Mouse (Mus musculus): ENCODE measurements around the gene Ntrk3. TPM values are rescaled to one million over a fixed set of nuclear protein-coding genes. Genes with fewer than 3 reads are reported as not detected.

Gene Ntrk3
- polyA plus RNA-seq, 1 experiment from 2014 or later, result 0.16 TPM

DNA sequence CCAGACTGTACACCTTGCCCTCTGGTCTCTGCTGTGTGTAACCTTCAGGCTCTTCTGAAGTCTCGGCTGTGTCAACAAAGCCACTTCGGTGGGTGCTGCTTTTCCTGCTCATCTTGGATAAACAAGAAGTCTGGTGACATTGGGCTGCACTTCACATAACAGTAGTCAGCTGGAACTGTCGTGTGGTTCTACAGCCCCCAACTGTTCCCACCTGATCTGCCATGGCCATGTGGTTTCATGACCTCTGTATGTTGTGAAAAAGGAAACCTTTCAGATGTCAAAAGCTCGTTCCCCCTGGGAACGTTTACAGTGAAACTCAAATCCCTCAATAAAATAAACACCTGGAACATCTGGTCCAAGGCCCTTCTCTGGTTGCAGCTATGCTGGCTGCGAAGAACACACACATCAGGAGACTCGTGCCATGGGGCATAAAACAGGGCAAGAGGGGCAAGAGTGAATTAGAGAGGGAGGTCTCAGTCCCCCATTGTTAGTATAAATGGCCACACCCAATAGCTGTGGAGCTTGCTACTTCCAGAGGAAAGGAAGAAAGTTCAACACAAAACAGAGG lies 222.7 kb downstream of the Ntrk3 start:
- no peaks in the 10 kb centered on the region for H3K9me3 ChIP-seq (replicated peaks)
- WGBS, result 61% methylated on average over 7 of the region's 7 CpGs
- H3K27me3 ChIP-seq (ENCODE audit: low read depth, poor library complexity, severe bottlenecking), result no peaks in the 10 kb centered on the region
- no peak overlapping the region for H3K27ac ChIP-seq
- no peak overlapping the region for H3K4me3 ChIP-seq
- no peaks in the 10 kb centered on the region for H3K36me3 ChIP-seq
- H3K4me1 ChIP-seq, result no peaks in the 10 kb centered on the region
- DNase-seq (ENCODE audit: low spot score), result no peak

- Histone ChIP-seq H3K27me3 (ENCODE audit: low read depth, poor library complexity, severe bottlenecking) (no peaks in the 10 kb centered on the region), H3K4me3 (no peak overlapping the region), H3K36me3 (no peaks in the 10 kb centered on the region), H3K4me1 (no peaks in the 10 kb centered on the region), H3K9me3 (replicated peaks) (no peaks in the 10 kb centered on the region), H3K27ac (no peak overlapping the region)
- WGBS, result 80% methylated on average over 2 of the region's 2 CpGs
- DNase-seq (ENCODE audit: low spot score), result no peak
Measured at GRCm38 (mm10) chr7:78507032-78507611, 230.7 kb downstream of the Ntrk3 start.

GRCm38 (mm10) chr7:78500863-78501262 lies 236.9 kb downstream of the Ntrk3 start:
- H3K4me3 ChIP-seq, result no peak overlapping the region
- H3K4me1 ChIP-seq, result no peaks in the 10 kb centered on the region
- H3K27ac ChIP-seq, result no peak overlapping the region
- 95% methylated on average over 5 of the region's 5 CpGs for WGBS
- no peaks in the 10 kb centered on the region for H3K9me3 ChIP-seq (replicated peaks)
- no peaks in the 10 kb centered on the region for H3K36me3 ChIP-seq
- DNase-seq (ENCODE audit: low spot score), result no peak
- H3K27me3 ChIP-seq (ENCODE audit: low read depth, poor library complexity, severe bottlenecking), result no peaks in the 10 kb centered on the region

DNA sequence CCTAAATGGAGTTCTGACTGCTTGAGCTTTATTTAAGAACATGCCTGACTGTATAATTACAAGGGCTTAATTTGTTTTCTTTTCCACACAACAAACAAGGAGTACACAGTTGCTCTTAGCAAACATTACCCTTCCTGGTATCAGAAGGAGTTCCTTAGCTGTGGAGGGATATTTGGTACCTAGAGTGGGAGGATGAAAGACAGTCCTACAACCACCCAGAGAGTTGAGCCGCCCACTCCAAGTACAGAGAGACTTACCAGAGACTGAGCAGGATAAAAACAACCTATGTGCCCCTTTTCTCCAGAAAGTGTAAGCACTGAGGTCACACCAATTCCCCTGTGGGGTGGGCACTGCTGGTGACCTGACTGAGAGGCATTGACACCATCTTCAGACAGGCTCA lies 237.8 kb downstream of the Ntrk3 start:
- no peaks in the 10 kb centered on the region for H3K4me1 ChIP-seq
- 87% methylated on average over 1 of the region's 1 CpGs for WGBS
- no peak overlapping the region for H3K4me3 ChIP-seq
- no peak overlapping the region for H3K27ac ChIP-seq
- DNase-seq (ENCODE audit: low spot score), result no peak
- H3K27me3 ChIP-seq (ENCODE audit: low read depth, poor library complexity, severe bottlenecking), result no peaks in the 10 kb centered on the region
- H3K9me3 ChIP-seq (replicated peaks), result no peaks in the 10 kb centered on the region
- H3K36me3 ChIP-seq, result no peaks in the 10 kb centered on the region

DNA sequence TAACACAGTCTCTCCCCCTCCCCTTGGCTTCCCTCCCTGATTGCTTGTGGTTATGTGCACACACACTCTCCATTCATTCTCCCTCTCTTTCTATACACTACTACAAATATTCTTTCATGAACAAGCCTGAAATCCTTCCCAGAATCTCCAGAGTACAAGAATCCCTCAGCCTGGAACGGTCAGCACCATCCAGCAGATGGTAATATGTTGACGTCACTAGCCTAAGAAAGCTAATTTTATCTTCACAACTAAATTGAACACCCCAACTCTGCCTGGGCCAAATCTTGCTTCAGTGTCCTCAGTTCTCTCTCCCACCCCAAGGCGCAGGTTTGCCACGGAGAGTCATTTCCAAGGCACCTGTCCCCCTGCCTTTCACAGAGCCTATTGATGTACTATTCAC lies 239.5 kb downstream of the Ntrk3 start:
- H3K9me3 ChIP-seq (replicated peaks), result no peaks in the 10 kb centered on the region
- no peaks in the 10 kb centered on the region for H3K27me3 ChIP-seq (ENCODE audit: low read depth, poor library complexity, severe bottlenecking)
- no peak overlapping the region for H3K27ac ChIP-seq
- no peak for DNase-seq (ENCODE audit: low spot score)
- H3K4me1 ChIP-seq, result no peaks in the 10 kb centered on the region
- 88% methylated on average over 4 of the region's 4 CpGs for WGBS
- H3K4me3 ChIP-seq, result no peak overlapping the region
- H3K36me3 ChIP-seq, result no peaks in the 10 kb centered on the region

DNA sequence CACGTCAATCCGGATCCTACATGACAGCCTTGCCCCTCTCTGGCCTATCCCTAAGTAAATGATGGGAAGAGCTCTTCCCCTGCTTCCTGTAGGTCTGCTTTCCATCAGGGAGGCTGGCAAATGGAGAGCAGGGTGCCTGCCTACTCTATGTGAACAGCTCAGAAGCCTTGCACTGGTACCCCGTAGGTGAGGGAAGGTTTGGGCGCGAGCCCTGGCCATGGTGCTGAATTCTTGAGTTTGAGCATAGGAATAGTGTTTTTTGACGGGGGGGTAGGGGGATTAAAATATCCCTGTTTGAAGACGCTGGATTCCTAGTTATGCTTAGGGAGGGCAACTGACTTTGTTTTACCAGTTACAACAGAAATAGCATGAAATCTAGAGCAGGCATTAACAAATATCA lies 240.0 kb downstream of the Ntrk3 start:
- H3K9me3 ChIP-seq (replicated peaks), result no peaks in the 10 kb centered on the region
- DNase-seq (ENCODE audit: low spot score), result peak; percentile 71
- H3K4me1 ChIP-seq, result no peaks in the 10 kb centered on the region
- WGBS, result 48% methylated on average over 7 of the region's 7 CpGs
- no peaks in the 10 kb centered on the region for H3K27me3 ChIP-seq (ENCODE audit: low read depth, poor library complexity, severe bottlenecking)
- H3K4me3 ChIP-seq, result no peak overlapping the region
- no peak overlapping the region for H3K27ac ChIP-seq
- no peaks in the 10 kb centered on the region for H3K36me3 ChIP-seq

DNA sequence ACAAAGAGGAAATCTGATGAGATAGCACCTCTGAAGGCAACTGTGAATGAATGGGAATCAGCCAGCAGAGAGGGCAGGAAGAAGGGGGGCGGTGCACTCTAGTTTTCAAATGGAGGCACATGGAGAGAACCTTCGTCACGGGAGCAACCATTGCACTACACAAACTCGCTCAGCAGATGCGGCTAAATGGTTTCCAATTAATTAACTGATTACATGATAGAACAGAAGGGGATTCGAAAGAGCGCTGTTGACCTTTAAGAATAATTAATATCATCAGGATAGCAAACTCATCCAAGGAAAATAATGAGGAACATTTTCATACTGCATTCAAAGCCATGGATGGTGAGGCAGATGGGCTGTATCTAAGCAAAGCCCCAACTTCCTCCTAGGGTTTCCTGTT lies 244.2 kb downstream of the Ntrk3 start:
- no peak overlapping the region for H3K27ac ChIP-seq
- H3K4me3 ChIP-seq, result no peak overlapping the region
- no peaks in the 10 kb centered on the region for H3K36me3 ChIP-seq
- peaks cover 8% of the 10 kb centered on the region for H3K4me1 ChIP-seq
- DNase-seq (ENCODE audit: low spot score), result no peak
- WGBS, result 93% methylated on average over 7 of the region's 7 CpGs
- no peaks in the 10 kb centered on the region for H3K9me3 ChIP-seq (replicated peaks)
- H3K27me3 ChIP-seq (ENCODE audit: low read depth, poor library complexity, severe bottlenecking), result no peaks in the 10 kb centered on the region

- 49% methylated on average over 7 of the region's 7 CpGs for WGBS
- Histone ChIP-seq H3K4me3 (no peak overlapping the region), H3K27me3 (ENCODE audit: low read depth, poor library complexity, severe bottlenecking) (no peaks in the 10 kb centered on the region), H3K36me3 (no peaks in the 10 kb centered on the region), H3K27ac (no peak overlapping the region), H3K9me3 (replicated peaks) (no peaks in the 10 kb centered on the region), H3K4me1 (peaks cover 8% of the 10 kb centered on the region)
- DNase-seq (ENCODE audit: low spot score), result no peak
Measured at GRCm38 (mm10) chr7:78491176-78491575, 246.6 kb downstream of the Ntrk3 start.

DNA sequence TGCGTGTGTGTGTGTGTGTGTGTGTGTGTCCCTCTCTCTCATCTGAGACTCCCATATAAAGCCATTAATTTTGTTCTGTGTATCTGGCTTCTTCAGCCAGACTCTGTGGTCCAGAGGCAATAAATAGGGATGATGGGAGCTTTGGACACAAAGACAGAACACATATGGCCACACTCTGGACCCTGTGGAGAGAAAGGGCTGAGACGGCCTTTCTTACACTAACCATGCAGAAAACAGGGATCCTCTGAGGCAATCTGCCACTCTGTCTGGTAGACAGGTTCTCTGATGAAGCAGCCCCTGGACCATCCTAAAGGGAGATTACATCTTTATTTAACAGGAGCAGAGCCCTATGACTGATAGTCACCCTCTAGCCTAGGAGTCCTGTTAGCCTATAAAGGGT lies 253.5 kb downstream of the Ntrk3 start:
- WGBS, result 93% methylated on average over 2 of the region's 2 CpGs
- H3K4me1 ChIP-seq, result no peaks in the 10 kb centered on the region

DNA sequence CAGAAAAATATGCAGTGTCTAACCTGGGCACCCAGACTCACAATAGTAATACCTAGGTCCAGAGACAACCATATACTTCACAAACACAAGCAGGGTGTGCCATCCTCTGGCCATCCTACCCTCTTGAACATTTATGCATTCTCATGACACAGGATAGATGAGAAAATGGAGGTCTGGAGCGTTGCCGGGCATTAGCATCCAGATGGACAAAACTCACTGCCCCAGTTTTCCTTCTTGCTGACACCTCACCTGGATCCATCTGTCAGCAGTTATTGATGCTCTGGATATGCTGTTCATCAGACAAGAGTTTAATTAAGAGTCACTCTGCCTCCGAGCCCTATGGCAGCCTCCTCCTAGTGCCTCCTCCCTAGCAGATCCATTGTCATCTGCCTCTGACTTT lies 254.1 kb downstream of the Ntrk3 start:
- no peaks in the 10 kb centered on the region for H3K36me3 ChIP-seq
- no peak overlapping the region for H3K27ac ChIP-seq
- H3K9me3 ChIP-seq (replicated peaks), result no peaks in the 10 kb centered on the region
- no peak for DNase-seq (ENCODE audit: low spot score)
- H3K27me3 ChIP-seq (ENCODE audit: low read depth, poor library complexity, severe bottlenecking), result no peaks in the 10 kb centered on the region
- WGBS, result 91% methylated on average over 3 of the region's 3 CpGs
- H3K4me1 ChIP-seq, result no peaks in the 10 kb centered on the region
- no peak overlapping the region for H3K4me3 ChIP-seq

More for the DNA sequence above, 253.5 kb downstream of the Ntrk3 start:
- Histone ChIP-seq H3K9me3 (replicated peaks) (no peaks in the 10 kb centered on the region), H3K4me3 (no peak overlapping the region), H3K27me3 (ENCODE audit: low read depth, poor library complexity, severe bottlenecking) (no peaks in the 10 kb centered on the region), H3K27ac (no peak overlapping the region), H3K36me3 (no peaks in the 10 kb centered on the region)
- DNase-seq (ENCODE audit: low spot score), result no peak

DNA sequence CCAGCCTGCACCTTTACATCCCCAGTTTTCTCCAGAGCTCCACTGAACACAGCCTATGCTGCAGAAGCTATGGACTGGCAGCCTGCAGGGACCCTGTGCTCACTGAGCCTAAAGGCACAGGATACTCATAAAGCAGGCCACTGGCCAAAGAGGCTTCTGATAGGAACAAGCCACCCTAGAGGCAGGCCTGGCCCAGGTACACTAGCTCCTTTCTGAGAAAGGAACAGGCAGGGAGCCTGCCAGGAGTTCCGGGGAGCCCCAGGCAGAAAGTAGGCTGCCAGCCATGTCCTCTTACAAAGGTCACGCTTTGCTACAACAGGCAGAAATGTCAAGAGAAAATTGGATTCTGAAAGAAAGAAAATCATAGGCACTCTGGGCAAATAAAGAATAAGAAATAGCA lies 254.8 kb downstream of the Ntrk3 start:
- DNase-seq (ENCODE audit: low spot score), result no peak
- WGBS, result 96% methylated on average over 2 of the region's 2 CpGs
- H3K4me1 ChIP-seq, result no peaks in the 10 kb centered on the region
- no peaks in the 10 kb centered on the region for H3K27me3 ChIP-seq (ENCODE audit: low read depth, poor library complexity, severe bottlenecking)
- no peaks in the 10 kb centered on the region for H3K9me3 ChIP-seq (replicated peaks)
- H3K4me3 ChIP-seq, result no peak overlapping the region
- H3K36me3 ChIP-seq, result no peaks in the 10 kb centered on the region
- H3K27ac ChIP-seq, result no peak overlapping the region

DNA sequence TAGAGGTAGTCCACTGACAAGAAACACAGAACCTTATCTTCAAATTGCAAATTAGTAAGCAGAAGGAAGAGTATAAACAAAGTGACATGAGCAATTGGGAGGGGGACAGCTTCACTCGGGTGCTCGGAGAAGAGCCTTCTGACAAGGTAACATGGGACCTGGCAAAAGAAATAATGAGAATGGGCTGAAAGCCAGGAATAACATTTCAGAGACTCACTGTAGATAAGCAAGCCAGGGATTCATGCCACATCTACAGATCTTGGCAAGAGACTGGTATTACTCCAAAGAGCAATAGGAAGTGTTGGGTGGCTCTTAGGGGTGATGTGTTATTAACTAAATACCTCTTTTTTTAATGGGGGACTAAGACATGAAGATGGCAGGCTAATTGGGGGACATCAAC lies 258.9 kb downstream of the Ntrk3 start:
- H3K27me3 ChIP-seq (ENCODE audit: low read depth, poor library complexity, severe bottlenecking), result no peaks in the 10 kb centered on the region
- no peaks in the 10 kb centered on the region for H3K9me3 ChIP-seq (replicated peaks)
- 90% methylated on average over 2 of the region's 2 CpGs for WGBS
- no peak overlapping the region for H3K4me3 ChIP-seq
- H3K36me3 ChIP-seq, result no peaks in the 10 kb centered on the region
- no peak for DNase-seq (ENCODE audit: low spot score)
- no peaks in the 10 kb centered on the region for H3K4me1 ChIP-seq
- no peak overlapping the region for H3K27ac ChIP-seq

DNA sequence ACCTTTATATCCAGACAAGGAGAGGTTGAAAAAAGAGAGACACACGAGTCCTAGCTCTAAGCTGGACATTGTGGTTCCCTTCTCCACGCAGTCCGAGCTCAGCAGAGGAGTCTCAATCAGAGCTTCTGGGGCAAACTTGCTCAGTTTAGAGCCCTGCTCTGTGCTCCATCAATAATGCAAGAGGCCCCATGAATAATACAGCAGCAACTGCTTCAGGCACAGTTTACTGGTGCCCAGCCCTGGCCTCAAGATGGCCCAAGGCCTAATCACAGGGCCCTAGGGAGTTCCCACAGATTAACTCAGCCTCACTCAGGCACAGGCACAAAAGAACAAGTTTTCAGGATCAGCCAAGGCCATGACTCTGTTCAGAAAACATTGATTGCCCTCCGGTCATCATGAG lies 266.1 kb downstream of the Ntrk3 start:
- Histone ChIP-seq H3K27ac (no peak overlapping the region), H3K27me3 (ENCODE audit: low read depth, poor library complexity, severe bottlenecking) (no peaks in the 10 kb centered on the region), H3K9me3 (replicated peaks) (no peaks in the 10 kb centered on the region), H3K36me3 (no peaks in the 10 kb centered on the region), H3K4me1 (no peaks in the 10 kb centered on the region), H3K4me3 (no peak overlapping the region)
- WGBS, result 87% methylated on average over 4 of the region's 4 CpGs
- DNase-seq (ENCODE audit: low spot score), result no peak

- 87% methylated on average over 1 of the region's 1 CpGs for WGBS
Measured at GRCm38 (mm10) chr7:78471270-78471669, 266.5 kb downstream of the Ntrk3 start.

More at GRCm38 (mm10) chr7:78471270-78471669, 266.5 kb downstream of the Ntrk3 start:
- no peak overlapping the region for H3K27ac ChIP-seq
- no peak overlapping the region for H3K4me3 ChIP-seq
- no peaks in the 10 kb centered on the region for H3K9me3 ChIP-seq (replicated peaks)
- no peak for DNase-seq (ENCODE audit: low spot score)
- H3K36me3 ChIP-seq, result no peaks in the 10 kb centered on the region
- no peaks in the 10 kb centered on the region for H3K27me3 ChIP-seq (ENCODE audit: low read depth, poor library complexity, severe bottlenecking)
- no peaks in the 10 kb centered on the region for H3K4me1 ChIP-seq
